Mouse (Mus musculus): Measurements from ENCODE around the gene Ppip5k2. TPM values are rescaled to one million over a fixed set of nuclear protein-coding genes. Genes with fewer than 3 reads are reported as not detected.
A peak's percentile ranks its signal among the peaks of the same experiment; 100 is the strongest.

Ppip5k2 gene
- total RNA-seq, 1 experiment = 38.8 TPM

DNA sequence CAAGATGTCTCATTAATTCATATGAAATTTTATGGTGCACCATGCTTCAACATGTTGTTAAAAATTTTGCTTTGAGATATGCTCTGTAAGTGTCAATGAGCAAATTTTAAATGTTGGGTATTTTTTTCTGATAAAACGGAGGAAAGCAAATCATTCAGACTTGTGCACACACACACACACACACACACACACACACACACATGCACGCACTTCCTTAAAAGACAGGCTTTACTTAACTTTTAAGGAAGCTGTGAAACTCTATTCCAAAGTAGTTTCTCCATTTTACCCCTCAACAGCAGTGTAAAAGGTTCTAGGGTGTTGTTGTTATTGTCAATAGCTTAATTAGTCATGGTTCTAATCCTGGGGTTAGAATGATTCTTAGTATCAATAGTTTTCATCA is 94.1 kb downstream of the Ppip5k2 start:
- Histone ChIP-seq H3K27ac (ENCODE audit: insufficient read depth, low read depth, low read length, poor library complexity, severe bottlenecking) (no peak overlapping the region), H3K36me3 (ENCODE audit: control insufficient read depth, insufficient read depth, low read length, poor library complexity, severe bottlenecking) (no peaks in the 10 kb centered on the region), H3K9ac (ENCODE audit: insufficient read depth, low read depth, low read length, poor library complexity, severe bottlenecking) (no peak overlapping the region), H3K4me3 (ENCODE audit: insufficient read depth in 1 of 2, low read depth in 1 of 2, low read length in 2 of 2, poor library complexity in 1 of 2, severe bottlenecking in 1 of 2) (no peak overlapping the region), H3K9me3 (ENCODE audit: control insufficient read depth, insufficient read depth, low read depth, low read length) (no peaks in the 10 kb centered on the region), H3K4me1 (ENCODE audit: control insufficient read depth in 2 of 2, insufficient read depth in 2 of 2, low read length in 2 of 2, poor library complexity in 1 of 2) (no peaks in the 10 kb centered on the region)
- in situ Hi-C loops (cut with MboI; ENCODE audit: low sequenced_read_pairs in 2 of 2, unreplicated experiment in 2 of 2) = loop anchor here in 1 of 2 experiments (25.0 kb wide), 1 partner anchor 639 kb away; no protein-coding TSS in a partner anchor
- no peak for DNase-seq (ENCODE audit: low read depth, low spot score)
- TF ChIP-seq HCFC1 (IDR thresholded peaks at IDR 0.05; ENCODE audit: borderline replicate concordance, insufficient read depth, low read length) (no peak), ZC3H11A (IDR thresholded peaks at IDR 0.05; ENCODE audit: borderline replicate concordance, low read depth, low read length) (no peak), ZNF384 (IDR thresholded peaks at IDR 0.05; ENCODE audit: low read depth, low read length) (no peak), MAFK (IDR thresholded peaks at IDR 0.05; ENCODE audit: insufficient read depth, low read depth, low read length) (no peak), CHD2 (IDR thresholded peaks at IDR 0.05; ENCODE audit: low read depth, low read length) (no peak)

- H3K9me3 ChIP-seq (ENCODE audit: control insufficient read depth, insufficient read depth, low read depth, low read length) = no peaks in the 10 kb centered on the region
- DNase-seq (ENCODE audit: low read depth, low spot score) = no peak
- in situ Hi-C loops (cut with MboI; ENCODE audit: low sequenced_read_pairs in 2 of 2, unreplicated experiment in 2 of 2) = no loop called here
- no peaks in the 10 kb centered on the region for H3K4me1 ChIP-seq (ENCODE audit: control insufficient read depth in 2 of 2, insufficient read depth in 2 of 2, low read length in 2 of 2, poor library complexity in 1 of 2)
- H3K4me3 ChIP-seq (ENCODE audit: insufficient read depth in 1 of 2, low read depth in 1 of 2, low read length in 2 of 2, poor library complexity in 1 of 2, severe bottlenecking in 1 of 2) = no peak overlapping the region
- TF ChIP-seq ZC3H11A (IDR thresholded peaks at IDR 0.05; ENCODE audit: borderline replicate concordance, low read depth, low read length) = no peak
- TF ChIP-seq ZNF384 (IDR thresholded peaks at IDR 0.05; ENCODE audit: low read depth, low read length) = no peak
- no peak overlapping the region for H3K9ac ChIP-seq (ENCODE audit: insufficient read depth, low read depth, low read length, poor library complexity, severe bottlenecking)
- H3K36me3 ChIP-seq (ENCODE audit: control insufficient read depth, insufficient read depth, low read length, poor library complexity, severe bottlenecking) = no peaks in the 10 kb centered on the region
- H3K27ac ChIP-seq (ENCODE audit: insufficient read depth, low read depth, low read length, poor library complexity, severe bottlenecking) = no peak overlapping the region
Measured at GRCm38 (mm10) chr1:97672849-97673248, 97.4 kb downstream of the Ppip5k2 start.

- no peaks in the 10 kb centered on the region for H3K36me3 ChIP-seq (ENCODE audit: control insufficient read depth, insufficient read depth, low read length, poor library complexity, severe bottlenecking)
- in situ Hi-C loops (cut with MboI; ENCODE audit: low sequenced_read_pairs in 2 of 2, unreplicated experiment in 2 of 2) = no loop called here
- no peak overlapping the region for H3K4me3 ChIP-seq (ENCODE audit: insufficient read depth in 1 of 2, low read depth in 1 of 2, low read length in 2 of 2, poor library complexity in 1 of 2, severe bottlenecking in 1 of 2)
- H3K4me1 ChIP-seq (ENCODE audit: control insufficient read depth in 2 of 2, insufficient read depth in 2 of 2, low read length in 2 of 2, poor library complexity in 1 of 2) = no peaks in the 10 kb centered on the region
- H3K9ac ChIP-seq (ENCODE audit: insufficient read depth, low read depth, low read length, poor library complexity, severe bottlenecking) = no peak overlapping the region
- no peak for DNase-seq (ENCODE audit: low read depth, low spot score)
- H3K27ac ChIP-seq (ENCODE audit: insufficient read depth, low read depth, low read length, poor library complexity, severe bottlenecking) = no peak overlapping the region
- H3K9me3 ChIP-seq (ENCODE audit: control insufficient read depth, insufficient read depth, low read depth, low read length) = no peaks in the 10 kb centered on the region
- no peak for TF ChIP-seq CHD2 (IDR thresholded peaks at IDR 0.05; ENCODE audit: low read depth, low read length)
- TF ChIP-seq MAFK (IDR thresholded peaks at IDR 0.05; ENCODE audit: insufficient read depth, low read depth, low read length) = no peak
- TF ChIP-seq HCFC1 (IDR thresholded peaks at IDR 0.05; ENCODE audit: borderline replicate concordance, insufficient read depth, low read length) = no peak
- TF ChIP-seq ZC3H11A (IDR thresholded peaks at IDR 0.05; ENCODE audit: borderline replicate concordance, low read depth, low read length) = no peak
- TF ChIP-seq ZNF384 (IDR thresholded peaks at IDR 0.05; ENCODE audit: low read depth, low read length) = no peak
Measured at GRCm38 (mm10) chr1:97667288-97667687, 102.9 kb downstream of the Ppip5k2 start.

DNA sequence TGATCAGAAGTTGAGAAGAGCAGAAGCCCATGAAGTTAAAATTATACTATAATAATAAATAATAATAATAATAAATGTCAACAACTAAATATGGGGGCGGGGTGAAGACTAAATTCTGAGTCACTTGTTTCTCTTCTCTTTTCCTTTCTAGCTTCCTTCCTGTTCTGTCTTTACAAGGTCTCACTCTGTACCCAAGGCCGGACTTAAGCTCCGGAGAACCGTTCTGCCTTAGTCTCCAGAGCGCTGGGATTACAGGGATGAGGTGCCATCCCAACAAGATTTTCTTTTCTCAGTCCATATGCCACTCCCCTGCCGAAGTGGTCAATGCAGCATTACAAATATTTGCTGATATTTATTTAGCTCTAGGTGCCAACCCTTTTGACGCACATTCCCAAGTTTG is 107.9 kb downstream of the Ppip5k2 start:
- in situ Hi-C loops (cut with MboI; ENCODE audit: low sequenced_read_pairs in 2 of 2, unreplicated experiment in 2 of 2) = no loop called here
- Histone ChIP-seq H3K36me3 (ENCODE audit: control insufficient read depth, insufficient read depth, low read length, poor library complexity, severe bottlenecking) (no peaks in the 10 kb centered on the region), H3K9ac (ENCODE audit: insufficient read depth, low read depth, low read length, poor library complexity, severe bottlenecking) (peak overlapping the region; percentile 83), H3K9me3 (ENCODE audit: control insufficient read depth, insufficient read depth, low read depth, low read length) (no peaks in the 10 kb centered on the region), H3K27ac (ENCODE audit: insufficient read depth, low read depth, low read length, poor library complexity, severe bottlenecking) (no peak overlapping the region), H3K4me1 (ENCODE audit: control insufficient read depth in 2 of 2, insufficient read depth in 2 of 2, low read length in 2 of 2, poor library complexity in 1 of 2) (no peaks in the 10 kb centered on the region), H3K4me3 (ENCODE audit: insufficient read depth in 1 of 2, low read depth in 1 of 2, low read length in 2 of 2, poor library complexity in 1 of 2, severe bottlenecking in 1 of 2) (peak overlapping the region; percentile 82 to 99)
- no peak for TF ChIP-seq ZC3H11A (IDR thresholded peaks at IDR 0.05; ENCODE audit: borderline replicate concordance, low read depth, low read length)
- no peak for TF ChIP-seq ZNF384 (IDR thresholded peaks at IDR 0.05; ENCODE audit: low read depth, low read length)
- TF ChIP-seq MAFK (IDR thresholded peaks at IDR 0.05; ENCODE audit: insufficient read depth, low read depth, low read length) = no peak
- no peak for TF ChIP-seq CHD2 (IDR thresholded peaks at IDR 0.05; ENCODE audit: low read depth, low read length)
- no peak for TF ChIP-seq HCFC1 (IDR thresholded peaks at IDR 0.05; ENCODE audit: borderline replicate concordance, insufficient read depth, low read length)
- DNase-seq (ENCODE audit: low read depth, low spot score) = no peak
